Mouse (Mus musculus) stomach, embryonic 16.5 days (tissue): ENCODE results near the gene Btaf1. TPM values are rescaled to one million over a fixed set of nuclear protein-coding genes. Genes with fewer than 3 reads are reported as not detected.

ENCODE experiments used
- ATAC-seq: fragments of 200-750 bp; cut with Nextera tagmentation; 2 replicates; pipeline ENCODE4 v1.8.0; 2017; ENCODE audit warnings: moderate number of reproducible peaks, moderate TSS enrichment; ENCODE audit not compliant: insufficient read depth, low FRiP score
- H3K27ac ChIP-seq: fragments of 300-500 bp; sonication (generic); 2 replicates; pipeline ENCODE4 v1.5.1; 2014; ENCODE audit warnings: low read length
- H3K27me3 ChIP-seq: fragments of 300-500 bp; sonication (generic); 2 replicates; pipeline ENCODE4 v1.6.1; 2014; ENCODE audit warnings: low read length, control low read depth, mixed read lengths; ENCODE audit not compliant: control insufficient read depth, insufficient read depth
- H3K36me3 ChIP-seq: fragments of 300-500 bp; sonication (generic); 2 replicates; pipeline ENCODE4 v1.6.1; 2014; ENCODE audit warnings: low read length; ENCODE audit not compliant: control insufficient read depth, insufficient read depth
- H3K4me1 ChIP-seq: fragments of 300-500 bp; sonication (generic); 2 replicates; pipeline ENCODE4 v1.6.1; 2014; ENCODE audit warnings: low read length, control low read depth, mixed read lengths; ENCODE audit not compliant: control insufficient read depth, insufficient read depth
- H3K4me2 ChIP-seq: fragments of 300-500 bp; sonication (generic); 2 replicates; pipeline ENCODE4 v1.6.1; 2014; ENCODE audit warnings: low read depth, low read length, mixed read lengths
- H3K4me3 ChIP-seq: fragments of 300-500 bp; sonication (generic); replicated peaks from 2 replicates; pipeline ENCODE4 v1.5.1; 2014; ENCODE audit warnings: mild to moderate bottlenecking, low read length
- H3K9ac ChIP-seq: fragments of 300-500 bp; sonication (generic); 2 replicates; pipeline ENCODE4 v1.6.1; 2014; ENCODE audit warnings: low read length
- H3K9me3 ChIP-seq: fragments of 300-500 bp; sonication (generic); replicated peaks from 2 replicates; pipeline ENCODE4 v1.6.1; 2016; ENCODE audit warnings: low read length, control low read depth; ENCODE audit not compliant: control insufficient read depth
- WGBS: fragments of 180-500 bp; shearing (Covaris S2); extraction: QIAGEN DNeasy Blood & Tissue Kit; methylation state at CpG from one replicate; pipeline ENCODE4 v1.1.7; 2014; 5-methylcytosine and 5-hydroxymethylcytosine counted together
- polyA plus RNA-seq: library from polyadenylated mRNA; unstranded; fragments of >200 nt; fragmentation: Nextera tagmentation; extraction: Ambion mirVana; gene quantifications from 2 replicates; pipeline ENCODE4 v1.2.1, GENCODE M21; 2015

The Btaf1 gene
- polyA plus RNA-seq, 1 experiment from 2014 or later = 9.3 TPM

- H3K4me1 ChIP-seq = no peaks in the 10 kb centered on the region
- H3K4me2 ChIP-seq = no peak overlapping the region
- H3K27me3 ChIP-seq = no peaks in the 10 kb centered on the region
- no peak overlapping the region for H3K4me3 ChIP-seq
- ATAC-seq = no peak
- H3K27ac ChIP-seq = no peak overlapping the region
- H3K36me3 ChIP-seq = peaks cover under 1% of the 10 kb centered on the region; the same call in 1 of the 2 replicates
- H3K9ac ChIP-seq = no peak overlapping the region
- no peaks in the 10 kb centered on the region for H3K9me3 ChIP-seq
- 48% methylated on average over 9 of the region's 9 CpGs for WGBS
Observed at GRCm38 (mm10) chr19:36897778-36898177, 28.1 kb upstream of the Btaf1 start.

DNA sequence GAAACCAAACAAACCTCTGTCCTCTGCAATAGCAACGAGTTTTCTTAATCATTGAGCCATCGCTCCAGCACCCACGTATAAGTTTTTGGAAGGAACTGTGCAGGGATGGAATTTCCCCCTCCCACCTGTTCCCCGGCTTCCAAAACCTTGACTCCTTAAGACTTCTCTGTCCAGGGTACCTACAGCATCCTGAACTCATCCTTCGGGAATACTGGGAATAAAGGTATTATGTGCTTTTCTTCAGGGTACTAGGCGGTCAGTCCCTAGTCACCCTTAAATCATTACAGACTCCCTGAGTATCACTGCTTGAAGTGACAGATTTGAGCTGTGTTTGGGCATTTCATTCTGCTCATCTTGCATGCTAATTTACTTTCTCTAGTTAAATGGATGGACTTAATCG, 22.5 kb upstream of the Btaf1 start:
- Histone ChIP-seq H3K4me2 (peak overlapping the region; percentile 94; the same call in 1 of the 2 replicates), H3K9ac (no peak overlapping the region), H3K4me3 (no peak overlapping the region; the same call in 1 of the 2 replicates), H3K4me1 (0 out of 2 replicates have a peak, but pooled peaks cover 3% of the 10 kb centered on the region), H3K27me3 (no peaks in the 10 kb centered on the region), H3K36me3 (no peaks in the 10 kb centered on the region), H3K9me3 (no peaks in the 10 kb centered on the region), H3K27ac (no peak overlapping the region)
- no peak for ATAC-seq
- 42% methylated on average over 7 of the region's 7 CpGs for WGBS

GRCm38 (mm10) chr19:36904211-36905007, 21.5 kb upstream of the Btaf1 start:
- H3K4me1 ChIP-seq = 0 out of 2 replicates have a peak, but pooled peaks cover 3% of the 10 kb centered on the region
- H3K27ac ChIP-seq = no peak overlapping the region
- H3K27me3 ChIP-seq = no peaks in the 10 kb centered on the region
- peak; percentile 72; the same call in 1 of the 2 replicates for ATAC-seq
- peak overlapping the region; percentile 63 for H3K4me3 ChIP-seq
- no peaks in the 10 kb centered on the region for H3K36me3 ChIP-seq
- H3K9me3 ChIP-seq = no peaks in the 10 kb centered on the region
- H3K4me2 ChIP-seq = peak overlapping the region; percentile 94
- 2% methylated on average over 41 of the region's 41 CpGs for WGBS
- peak overlapping the region; percentile 82 for H3K9ac ChIP-seq

- Histone ChIP-seq H3K4me2 (no peak overlapping the region), H3K4me3 (no peak overlapping the region), H3K9ac (no peak overlapping the region), H3K9me3 (no peaks in the 10 kb centered on the region), H3K27ac (no peak overlapping the region), H3K4me1 (0 out of 2 replicates have a peak, but pooled peaks cover 3% of the 10 kb centered on the region), H3K36me3 (no peaks in the 10 kb centered on the region), H3K27me3 (no peaks in the 10 kb centered on the region)
- WGBS = 75% methylated on average over 3 of the region's 3 CpGs
- no peak for ATAC-seq
Observed at GRCm38 (mm10) chr19:36909150-36909549, 16.7 kb upstream of the Btaf1 start.

GRCm38 (mm10) chr19:36909676-36910292, 16.1 kb upstream of the Btaf1 start:
- Histone ChIP-seq H3K4me1 (0 out of 2 replicates have a peak, but pooled peaks cover 1% of the 10 kb centered on the region), H3K9me3 (no peaks in the 10 kb centered on the region), H3K4me3 (no peak overlapping the region), H3K4me2 (no peak overlapping the region), H3K36me3 (no peaks in the 10 kb centered on the region), H3K27ac (no peak overlapping the region), H3K9ac (no peak overlapping the region), H3K27me3 (no peaks in the 10 kb centered on the region)
- ATAC-seq = no peak
- 21% methylated on average over 9 of the region's 9 CpGs for WGBS

GRCm38 (mm10) chr19:36910424-36911045, 15.3 kb upstream of the Btaf1 start:
- no peak for ATAC-seq
- H3K4me3 ChIP-seq = no peak overlapping the region

GRCm38 (mm10) chr19:36913064-36913463, 12.8 kb upstream of the Btaf1 start:
- no peaks in the 10 kb centered on the region for H3K36me3 ChIP-seq
- no peaks in the 10 kb centered on the region for H3K27me3 ChIP-seq
- no peaks in the 10 kb centered on the region for H3K4me1 ChIP-seq
- ATAC-seq = no peak
- no peak overlapping the region for H3K4me3 ChIP-seq
- no peaks in the 10 kb centered on the region for H3K9me3 ChIP-seq
- H3K9ac ChIP-seq = no peak overlapping the region
- H3K27ac ChIP-seq = no peak overlapping the region
- H3K4me2 ChIP-seq = no peak overlapping the region
- WGBS = 72% methylated on average over 7 of the region's 7 CpGs

More at GRCm38 (mm10) chr19:36910424-36911045, 15.3 kb upstream of the Btaf1 start:
- WGBS = 44% methylated on average over 12 of the region's 12 CpGs
- Histone ChIP-seq H3K9ac (no peak overlapping the region), H3K27me3 (no peaks in the 10 kb centered on the region), H3K4me2 (no peak overlapping the region), H3K9me3 (no peaks in the 10 kb centered on the region), H3K36me3 (no peaks in the 10 kb centered on the region), H3K27ac (no peak overlapping the region), H3K4me1 (no peaks in the 10 kb centered on the region)

DNA sequence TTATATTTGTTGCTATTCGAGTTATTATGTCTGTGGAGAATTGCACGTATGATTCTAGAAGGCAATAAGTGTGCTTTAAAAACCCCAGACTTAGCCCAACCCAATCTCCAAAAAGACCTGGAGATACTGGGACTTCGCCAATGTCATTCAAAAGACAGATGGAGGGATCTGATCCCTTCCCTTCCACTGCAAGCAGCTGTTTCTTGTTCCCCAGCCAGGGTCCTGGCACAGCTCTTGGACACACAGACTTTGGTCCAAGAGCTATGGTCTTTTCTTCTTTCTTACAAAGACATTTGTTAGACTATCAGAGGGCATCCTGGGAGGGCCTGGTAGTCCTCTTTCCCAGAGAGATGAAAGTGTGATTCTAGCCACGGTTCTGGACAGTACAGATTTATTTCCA, 9.7 kb upstream of the Btaf1 start:
- Histone ChIP-seq H3K4me3 (no peak overlapping the region), H3K9me3 (no peaks in the 10 kb centered on the region), H3K27me3 (no peaks in the 10 kb centered on the region), H3K27ac (no peak overlapping the region), H3K4me2 (no peak overlapping the region), H3K9ac (no peak overlapping the region), H3K4me1 (peaks cover 4% of the 10 kb centered on the region; the same call in 1 of the 2 replicates), H3K36me3 (no peaks in the 10 kb centered on the region)
- WGBS = 78% methylated on average over 4 of the region's 4 CpGs
- no peak for ATAC-seq
